Mouse (Mus musculus) spleen, adult 18-20 months (tissue): ENCODE results near the gene Smpd2.
A peak's percentile ranks its signal among the peaks of the same experiment; 100 is the strongest.

Experiments
- DNase-seq, 2 experiments: peaks; one replicate each; pipeline ENCODE4 v3.0.0; 2022; ENCODE audit warnings: mixed read lengths in 2 of 2

Smpd2 gene

GRCm38 (mm10) chr10:41489708-41490517 lies at the start of gene Smpd2, which contains the start of gene Ppil6:
Gene Smpd2, minus strand, starts transcription at chr10:41490369.
Gene Ppil6, plus strand, starts transcription at chr10:41490439.
- peak; percentile 90 to 97 for DNase-seq

DNA sequence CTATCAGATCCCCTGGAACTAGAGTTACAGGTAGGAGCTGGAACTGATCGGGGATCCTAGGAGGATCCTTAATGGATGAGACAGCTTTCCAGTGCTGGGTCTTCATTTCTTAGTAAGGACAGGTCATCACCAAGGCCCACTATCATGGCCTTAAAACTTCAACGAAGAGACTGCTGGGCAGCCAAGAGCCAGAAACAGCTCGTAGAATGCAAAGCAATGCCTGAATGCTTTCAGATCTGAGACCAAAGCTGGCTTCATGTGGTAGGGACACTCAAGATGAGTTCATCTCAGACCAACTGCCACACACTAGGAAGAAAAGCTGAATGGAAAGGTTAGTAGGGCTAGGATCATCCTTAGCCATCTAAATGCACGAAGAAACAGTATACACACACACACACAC lies 48.8 kb upstream of the Smpd2 start:
- DNase-seq: no peak

DNA sequence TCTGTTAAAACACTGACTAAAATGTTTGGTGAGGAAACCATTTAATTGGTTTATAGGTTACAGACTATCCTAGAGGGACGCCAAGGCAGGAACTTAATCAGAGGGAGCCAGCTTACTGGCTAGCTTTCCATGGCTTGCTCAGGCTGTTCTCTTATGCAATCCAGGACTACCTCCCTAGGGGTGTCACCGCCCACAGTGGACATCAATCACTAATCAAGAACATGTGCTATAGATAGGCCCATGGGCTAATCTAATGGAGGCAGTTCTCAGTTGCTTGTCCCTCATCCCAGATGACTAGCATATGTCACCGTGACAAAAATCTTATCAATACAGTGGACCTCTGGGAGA lies 47.8 kb upstream of the Smpd2 start:
- no peak for DNase-seq

DNA sequence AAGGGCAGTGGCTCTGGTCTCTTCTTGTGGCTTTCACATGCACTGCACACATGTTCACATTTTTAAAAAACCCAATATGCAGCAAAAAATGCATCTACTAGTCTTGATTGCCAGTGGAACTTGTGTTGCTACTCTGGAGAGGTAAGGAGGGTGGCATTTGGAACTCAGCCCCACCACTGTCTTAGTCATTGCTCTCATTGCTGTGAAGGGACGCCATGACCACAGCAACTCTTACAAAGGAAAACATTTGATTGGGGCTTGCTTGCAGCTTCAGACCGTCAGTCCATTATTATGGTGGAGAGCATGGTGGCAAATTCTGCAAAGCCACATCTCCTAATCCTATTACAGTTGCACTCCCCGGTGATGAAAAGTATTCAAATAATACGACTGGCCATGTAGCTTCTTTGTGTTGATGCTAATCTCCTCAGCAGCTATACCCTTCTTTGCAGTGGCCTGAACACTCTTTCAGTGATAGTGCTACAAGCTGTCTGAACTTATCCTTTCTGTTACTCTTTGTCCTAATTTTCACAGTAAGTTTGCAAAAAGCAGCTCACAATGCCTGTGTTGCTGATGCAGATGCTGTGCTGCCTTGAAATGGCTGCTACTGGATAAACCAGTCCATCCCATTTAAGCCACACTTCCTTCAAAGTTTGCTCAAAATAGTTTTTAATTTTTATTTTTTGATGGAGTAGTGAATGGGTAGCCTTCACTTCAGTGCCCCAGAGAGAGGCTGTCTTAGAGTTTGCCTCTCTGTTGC lies 47.2 kb upstream of the Smpd2 start:
- no peak for DNase-seq

DNA sequence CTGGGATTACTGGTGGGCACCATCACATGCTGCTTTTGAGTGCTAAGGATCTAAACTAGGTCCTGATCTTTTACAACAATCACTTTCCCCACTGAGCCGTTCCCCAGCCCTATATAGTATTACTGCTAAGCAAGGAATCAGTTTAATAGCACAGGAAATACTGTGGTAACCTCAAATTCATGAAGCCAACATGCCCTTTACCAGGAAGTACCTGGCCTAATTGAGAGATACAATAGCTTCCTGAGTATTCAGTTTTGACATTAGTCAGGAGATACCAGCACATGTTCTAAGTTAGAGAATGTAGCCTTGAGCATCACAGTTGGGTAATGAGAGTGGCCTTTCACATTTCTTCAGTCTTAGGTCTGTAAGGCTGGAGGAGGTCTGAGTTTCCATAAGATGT lies 46.5 kb upstream of the Smpd2 start:
- no peak for DNase-seq

DNA sequence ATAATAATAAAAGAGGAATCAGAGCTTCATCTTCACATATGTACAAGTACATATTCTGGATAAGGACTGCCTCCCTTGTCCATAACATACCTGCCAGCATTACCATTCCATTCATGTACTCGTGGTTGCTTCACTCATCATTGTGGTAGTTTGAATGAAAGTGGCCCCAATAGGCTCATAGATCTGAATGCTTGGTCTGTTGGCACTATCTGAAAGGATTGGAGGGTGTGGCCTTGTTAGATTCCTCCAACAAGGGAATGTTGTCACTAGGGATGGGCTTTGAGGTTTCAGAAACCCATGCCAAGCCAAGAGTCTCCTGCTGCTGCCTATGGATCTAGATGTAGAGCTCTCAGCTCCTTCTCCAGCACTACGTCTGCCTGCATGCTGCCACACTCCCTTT lies 45.8 kb upstream of the Smpd2 start:
- DNase-seq: no peak

GRCm38 (mm10) chr10:41529972-41530371 lies 39.8 kb upstream of the Smpd2 start:
- no peak for DNase-seq

GRCm38 (mm10) chr10:41525696-41526095 lies 35.5 kb upstream of the Smpd2 start:
- no peak for DNase-seq

DNA sequence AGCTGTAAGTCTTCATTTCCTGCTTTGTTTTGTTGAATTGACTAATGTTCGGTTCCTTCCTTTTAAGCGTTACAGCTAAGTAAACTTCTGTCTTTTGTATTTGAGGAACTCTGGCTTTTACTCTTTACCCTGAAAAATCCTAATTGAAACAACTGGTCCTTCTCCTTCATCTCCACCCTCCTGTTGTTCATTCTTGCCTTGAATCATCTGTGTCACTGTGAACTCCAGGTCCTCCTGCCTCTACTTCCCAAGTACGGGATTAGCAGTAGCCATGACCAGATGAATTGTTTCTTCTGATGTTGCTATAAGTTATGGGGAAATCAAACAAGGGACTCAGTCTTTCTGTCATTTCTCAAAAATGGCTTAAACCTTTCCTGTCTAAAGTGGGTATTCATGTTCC lies 33.2 kb upstream of the Smpd2 start:
- no peak for DNase-seq

DNA sequence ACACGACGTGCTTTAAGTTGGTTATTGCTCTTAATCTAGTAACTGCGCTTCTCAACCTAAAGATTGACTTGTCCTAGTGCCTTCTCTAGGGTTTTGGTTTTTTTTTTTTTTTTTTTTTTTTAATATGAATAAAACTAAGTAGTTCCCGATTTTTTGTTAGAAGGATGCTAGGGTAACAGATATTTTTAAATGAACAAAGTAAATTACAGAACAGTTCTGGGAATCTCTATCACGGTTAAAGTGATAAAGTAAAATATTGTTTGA lies 30.2 kb upstream of the Smpd2 start:
- DNase-seq: no peak

DNA sequence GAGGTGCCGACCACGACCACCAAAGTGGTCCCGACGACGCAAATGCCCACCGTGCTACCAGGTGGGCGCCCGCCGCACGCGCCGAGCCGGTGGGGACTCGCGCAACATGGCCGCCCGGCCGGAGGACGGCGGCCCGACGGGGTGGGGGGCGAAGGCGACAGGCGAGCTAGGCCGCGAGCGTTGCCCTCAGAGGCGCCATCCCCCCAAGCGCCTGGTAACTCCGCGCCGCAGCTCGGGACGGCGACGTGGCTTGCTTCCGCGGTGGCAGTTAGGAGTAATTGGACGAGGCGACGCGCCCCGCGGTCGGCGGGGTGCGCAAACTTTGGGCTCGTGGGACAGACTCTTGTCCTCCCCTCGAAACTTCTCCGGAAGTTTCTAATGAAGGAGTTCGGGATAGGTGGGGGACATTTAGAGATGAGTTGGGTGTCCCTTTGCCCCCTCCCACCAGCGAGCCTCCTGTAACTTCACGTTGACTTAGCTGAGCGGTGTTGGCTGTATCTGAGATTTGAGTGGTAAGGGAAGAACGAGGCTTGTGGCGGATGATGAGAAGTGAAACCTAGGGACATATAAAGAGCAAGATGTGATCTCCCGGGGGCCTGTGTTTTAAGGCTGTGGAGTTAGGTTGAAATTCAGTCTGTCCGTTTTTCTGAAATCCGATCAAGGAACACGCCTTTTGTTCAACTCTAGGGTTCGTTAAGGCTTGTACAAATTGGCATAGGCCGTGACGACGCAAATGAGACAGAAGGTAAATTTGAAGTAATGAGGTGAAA lies 29.7 kb upstream of the Smpd2 start:
- peak in 1 of 2 experiments; percentile 66 for DNase-seq

DNA sequence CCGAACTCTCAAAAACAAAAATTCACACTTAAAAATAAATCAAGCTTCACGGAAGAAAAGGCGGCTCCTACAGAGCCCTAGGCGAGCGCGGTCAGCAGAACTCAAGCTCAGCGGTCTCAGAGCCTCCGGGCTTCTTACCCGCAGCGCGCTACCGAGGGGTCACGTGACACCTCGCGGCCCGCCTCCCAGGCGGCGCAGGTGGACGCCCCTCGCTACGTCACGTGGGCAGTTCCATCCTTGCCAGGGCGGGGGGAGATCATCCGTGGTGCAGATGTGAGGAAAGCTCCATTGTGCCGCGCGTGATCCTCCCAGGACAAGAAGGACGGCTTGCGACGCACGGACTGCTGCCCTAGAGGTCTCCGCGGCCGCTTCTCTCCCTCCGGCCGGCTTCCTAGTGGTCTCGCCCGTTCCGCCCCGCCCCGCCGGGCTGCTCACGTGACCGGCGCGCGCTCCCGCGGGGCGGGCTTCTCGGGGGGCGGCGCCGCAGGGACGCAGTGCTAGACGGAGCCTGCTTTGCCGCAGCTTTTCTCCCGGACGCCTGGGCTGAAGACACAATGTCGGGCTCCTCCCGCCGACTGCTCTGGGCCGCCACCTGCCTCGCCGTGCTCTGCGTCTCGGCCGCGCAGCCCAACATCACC lies 28.9 kb upstream of the Smpd2 start, which contains the start of gene Cd164:
TSS of gene Cd164 (plus strand) at position 434 of the 638 bp plus-strand sequence.
- peak; percentile 84 to 89 for DNase-seq

DNA sequence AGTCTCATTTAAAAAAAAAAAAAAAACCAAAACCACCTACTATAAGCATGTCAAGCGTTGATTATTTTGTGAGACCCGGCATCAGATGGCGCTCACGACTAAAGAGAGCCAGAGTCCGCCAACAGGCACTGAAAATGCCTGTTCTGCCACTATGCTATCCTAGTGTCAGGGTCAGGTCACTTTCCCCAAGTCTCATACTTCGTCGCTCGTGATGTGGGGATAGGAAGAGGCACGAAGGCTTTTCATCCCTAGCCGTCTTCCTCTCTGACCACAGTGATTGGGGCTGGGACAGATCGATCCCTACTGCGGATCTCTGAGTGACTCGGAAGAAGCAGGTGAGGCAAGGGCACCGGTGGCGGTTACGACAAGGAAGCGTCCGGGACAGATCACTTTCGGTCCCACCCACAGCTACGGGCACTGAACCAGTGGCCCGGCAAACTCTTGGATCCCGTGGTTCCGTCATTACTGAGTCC lies 28.4 kb upstream of the Smpd2 start:
- DNase-seq: peak; percentile 78 to 79

GRCm38 (mm10) chr10:41514921-41515320 lies 24.8 kb upstream of the Smpd2 start:
- no peak for DNase-seq

- DNase-seq: no peak
Measured at GRCm38 (mm10) chr10:41514301-41514700, 24.1 kb upstream of the Smpd2 start.

- DNase-seq: peak in 1 of 2 experiments; percentile 48
Measured at GRCm38 (mm10) chr10:41509160-41509559, 19.0 kb upstream of the Smpd2 start.

- peak in 1 of 2 experiments; percentile 34 for DNase-seq
Measured at GRCm38 (mm10) chr10:41505446-41505845, 15.3 kb upstream of the Smpd2 start.

GRCm38 (mm10) chr10:41504996-41505395 lies 14.8 kb upstream of the Smpd2 start:
- DNase-seq: no peak

DNA sequence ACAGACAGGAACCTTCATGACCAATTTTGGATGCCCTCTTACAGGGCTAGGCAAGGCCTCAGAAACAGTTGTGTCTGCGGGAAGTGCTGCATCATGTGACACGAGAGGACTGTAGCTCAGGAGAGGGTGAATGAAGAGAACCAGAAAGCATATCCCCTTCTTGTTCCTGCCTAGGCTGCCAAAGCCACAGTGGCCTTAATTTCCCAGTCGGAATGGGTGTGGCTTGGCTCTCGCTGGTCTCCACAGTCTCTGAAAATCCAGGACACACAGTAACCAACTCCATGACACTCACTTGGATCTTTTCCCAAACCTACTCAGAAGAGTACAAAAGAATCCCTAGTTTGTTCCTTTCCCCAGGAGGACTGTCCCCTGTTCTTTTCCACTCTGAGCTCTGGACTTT lies 10.8 kb upstream of the Smpd2 start:
- DNase-seq: no peak

GRCm38 (mm10) chr10:41491111-41491510 lies 942 bp upstream of the Smpd2 start:
- DNase-seq: no peak

DNA sequence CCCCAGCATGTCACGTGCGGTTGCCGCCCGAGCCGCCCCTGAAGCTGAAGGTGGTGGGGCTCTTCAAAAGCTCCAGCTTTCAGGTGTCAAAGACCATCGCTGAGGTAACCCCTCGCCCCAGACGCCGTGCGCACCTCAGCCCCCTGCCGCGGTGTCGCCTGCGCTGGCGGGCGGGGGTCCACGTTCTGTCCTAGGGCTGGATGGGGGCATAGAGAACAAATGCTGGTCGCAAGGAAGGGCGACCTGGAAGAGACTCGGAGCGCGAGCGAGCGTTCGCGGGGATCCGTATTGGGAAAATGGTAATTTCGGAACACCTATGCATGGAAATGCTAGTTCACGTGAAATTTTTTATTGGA lies 327 bp upstream of the Smpd2 start:
- DNase-seq: no peak

- no peak for DNase-seq
Measured at GRCm38 (mm10) chr10:41489294-41489693, 875 bp downstream of the Smpd2 start.

DNA sequence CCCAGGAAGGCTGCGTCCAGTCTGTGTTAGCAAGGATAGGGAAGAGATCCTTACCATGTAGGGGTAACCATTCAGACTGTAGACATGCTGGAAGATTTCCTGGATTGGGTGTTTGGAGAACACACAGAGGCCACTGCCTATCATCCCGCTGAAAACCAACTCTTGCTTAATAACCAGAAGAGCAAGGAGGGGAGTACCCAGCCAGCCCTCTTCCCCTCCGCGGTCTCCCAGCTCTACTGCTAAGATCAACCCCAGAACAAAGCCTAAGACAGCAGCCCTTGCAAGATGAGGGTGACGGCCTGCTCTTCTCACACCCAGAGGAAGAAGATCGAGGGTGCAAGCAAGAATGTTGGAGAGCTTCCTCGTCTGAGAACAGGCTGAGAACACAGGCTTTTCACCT lies 1.3 kb downstream of the Smpd2 start:
- no peak for DNase-seq
